Mouse (Mus musculus): Measurements from ENCODE around the gene Kctd15.

Kctd15 gene

GRCm38 (mm10) chr7:34656632-34657031 is at the start of gene Kctd15:
Gene Kctd15, minus strand, starts transcription at chr7:34656732.
- DNase-seq (ENCODE audit: low read depth, low spot score): no peak

- no peak for DNase-seq (ENCODE audit: low read depth, low spot score)
These were observed 47.9 kb upstream of the Kctd15 start for GRCm38 (mm10) chr7:34704401-34704800.

- DNase-seq (ENCODE audit: low read depth, low spot score): no peak
These were observed 46.9 kb upstream of the Kctd15 start for GRCm38 (mm10) chr7:34703437-34703836.

GRCm38 (mm10) chr7:34702718-34703351 is 46.3 kb upstream of the Kctd15 start:
- DNase-seq (ENCODE audit: low read depth, low spot score): no peak

- no peak for DNase-seq (ENCODE audit: low read depth, low spot score)
These were observed 43.4 kb upstream of the Kctd15 start for GRCm38 (mm10) chr7:34699888-34700287.

- DNase-seq (ENCODE audit: low read depth, low spot score): no peak
These were observed 41.7 kb upstream of the Kctd15 start for GRCm38 (mm10) chr7:34698221-34698620.

GRCm38 (mm10) chr7:34696086-34696485 is 39.6 kb upstream of the Kctd15 start:
- DNase-seq (ENCODE audit: low read depth, low spot score): no peak

GRCm38 (mm10) chr7:34694898-34695297 is 38.4 kb upstream of the Kctd15 start:
- no peak for DNase-seq (ENCODE audit: low read depth, low spot score)

GRCm38 (mm10) chr7:34693916-34694315 is 37.4 kb upstream of the Kctd15 start:
- no peak for DNase-seq (ENCODE audit: low read depth, low spot score)

- no peak for DNase-seq (ENCODE audit: low read depth, low spot score)
These were observed 36.5 kb upstream of the Kctd15 start for GRCm38 (mm10) chr7:34693072-34693471.

- no peak for DNase-seq (ENCODE audit: low read depth, low spot score)
These were observed 33.6 kb upstream of the Kctd15 start for GRCm38 (mm10) chr7:34690111-34690510.

GRCm38 (mm10) chr7:34689028-34689427 is 32.5 kb upstream of the Kctd15 start:
- no peak for DNase-seq (ENCODE audit: low read depth, low spot score)

GRCm38 (mm10) chr7:34685801-34686200 is 29.3 kb upstream of the Kctd15 start:
- DNase-seq (ENCODE audit: low read depth, low spot score): no peak

- no peak for DNase-seq (ENCODE audit: low read depth, low spot score)
These were observed 28.6 kb upstream of the Kctd15 start for GRCm38 (mm10) chr7:34685176-34685575.

GRCm38 (mm10) chr7:34680771-34681421 is 24.4 kb upstream of the Kctd15 start:
- DNase-seq (ENCODE audit: low read depth, low spot score): no peak

- DNase-seq (ENCODE audit: low read depth, low spot score): no peak
These were observed 23.4 kb upstream of the Kctd15 start for GRCm38 (mm10) chr7:34679886-34680285.

- DNase-seq (ENCODE audit: low read depth, low spot score): no peak
These were observed 19.4 kb upstream of the Kctd15 start for GRCm38 (mm10) chr7:34675831-34676514.

GRCm38 (mm10) chr7:34675120-34675790 is 18.7 kb upstream of the Kctd15 start:
- DNase-seq (ENCODE audit: low read depth, low spot score): no peak

- DNase-seq (ENCODE audit: low read depth, low spot score): no peak
These were observed 16.4 kb upstream of the Kctd15 start for GRCm38 (mm10) chr7:34672916-34673315.

GRCm38 (mm10) chr7:34671911-34672310 is 15.4 kb upstream of the Kctd15 start:
- DNase-seq (ENCODE audit: low read depth, low spot score): peak; percentile 27

- no peak for DNase-seq (ENCODE audit: low read depth, low spot score)
These were observed 14.2 kb upstream of the Kctd15 start for GRCm38 (mm10) chr7:34670778-34671177.

- DNase-seq (ENCODE audit: low read depth, low spot score): no peak
These were observed 12.8 kb upstream of the Kctd15 start for GRCm38 (mm10) chr7:34669336-34669735.

All from c-Kit-negative CD71-positive TER-119-positive erythroid progenitor cells, embryonic 14.5 days (primary cell).